10 mouse cellular contexts compared by ENCODE assay signal in the genomic region with DNA sequence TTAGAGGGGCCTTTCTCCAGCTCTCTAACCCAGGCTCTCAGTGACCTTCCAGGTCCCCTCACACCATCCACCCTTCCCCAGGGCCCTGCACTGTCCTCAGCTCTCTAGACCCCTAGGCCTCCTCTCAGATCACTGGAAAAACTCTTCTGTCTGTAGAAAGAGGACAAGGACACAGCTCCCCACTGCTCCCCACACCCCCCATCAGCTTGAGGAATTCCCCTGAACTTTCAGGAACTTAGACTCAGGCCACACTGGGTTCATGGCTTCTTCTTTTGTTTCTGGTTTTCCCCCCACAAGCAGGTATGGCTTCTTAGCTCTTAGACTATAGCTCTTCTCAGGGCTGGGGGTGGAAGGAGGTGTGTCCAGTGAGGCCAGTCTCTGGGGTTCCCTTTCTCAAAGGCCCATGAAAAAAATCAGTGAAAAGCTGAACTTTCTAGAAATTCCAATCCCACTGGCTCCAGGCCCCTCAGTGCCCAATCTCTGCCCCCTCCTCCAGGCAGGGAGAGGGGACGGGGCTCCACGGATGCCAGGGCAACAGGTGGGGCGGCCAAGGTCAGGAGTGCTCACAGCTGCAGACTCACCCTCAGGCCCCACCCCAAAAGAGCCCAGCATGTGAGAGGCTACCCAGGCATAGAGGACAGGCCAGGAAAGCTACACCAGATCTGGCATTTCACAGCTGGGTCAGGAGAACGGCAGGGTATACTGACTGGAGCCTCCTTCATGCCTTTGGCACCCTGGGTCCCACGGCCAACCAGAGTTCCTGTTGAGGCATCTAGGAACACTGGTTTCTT. TPM values are rescaled to one million over a fixed set of nuclear protein-coding genes. Genes with fewer than 3 reads are reported as not detected.
DNase-seq lines count a peak whose midpoint lies in the region; ATAC-seq and TF ChIP-seq lines count a peak whose summit lies in the region.
"Had no signal": no experiment of that assay in that cellular context is flagged by ENCODE, and none has a peak within 500 bp of the region (broad histone marks: within the 10 kb centered on the region; RNA-seq: fewer than 3 reads in every experiment).

No protein-coding gene starts in this region.

- no peaks in the 10 kb centered on the region for H3K9me3 ChIP-seq in liver, postnatal 0 days (ENCODE audit: low read length)
- H3K9me3 ChIP-seq in liver, embryonic 15.5 days (replicated peaks): no peaks in the 10 kb centered on the region

- no peak overlapping the region for H3K9ac ChIP-seq in liver, adult 2 months (ENCODE audit: low read depth, low read length)
- no peak overlapping the region for H3K9ac ChIP-seq in liver, postnatal 0 days (replicated peaks)
- no peak overlapping the region for H3K9ac ChIP-seq in liver, embryonic 15.5 days

- H3K27me3 ChIP-seq in liver, adult 2 months (ENCODE audit: control insufficient read depth, insufficient read depth, low read length): no peaks in the 10 kb centered on the region
- H3K27me3 ChIP-seq in liver, postnatal 0 days (ENCODE audit: insufficient read depth, low read length): no peaks in the 10 kb centered on the region
- H3K27me3 ChIP-seq in liver, embryonic 15.5 days: no peaks in the 10 kb centered on the region

- no peak overlapping the region for H3K4me3 ChIP-seq in liver, adult 2 months (ENCODE audit: insufficient read depth, low read depth, low read length)
- H3K4me3 ChIP-seq in liver, postnatal 0 days (ENCODE audit: low read depth, low read length): no peak overlapping the region
- H3K4me3 ChIP-seq in bone marrow, adult 2 months (replicated peaks; ENCODE audit: control insufficient read depth, low read depth, low read length): no peak overlapping the region
- H3K4me3 ChIP-seq in liver, embryonic 15.5 days (replicated peaks): no peak overlapping the region

- no peak for ATAC-seq in liver, postnatal 0 days
- ATAC-seq in liver, embryonic 15.5 days (ENCODE audit: insufficient read depth): no peak

- peak; percentile 41 for DNase-seq in adrenal gland, postnatal 14 days
- DNase-seq in adrenal gland, adult 18-20 months (ENCODE audit: low spot score in 2 of 2): no peak
- DNase-seq in liver, adult 2 months (ENCODE audit: extremely low read depth, low read depth, low spot score): no peak
- no peak for DNase-seq in liver, postnatal 0 days
- DNase-seq in retina, embryonic 14.5 days (ENCODE audit: low spot score): no peak
- no peak for DNase-seq in c-Kit-positive CD71-positive TER-119-positive erythroid progenitor cells, embryonic 14.5 days (ENCODE audit: low spot score)
- DNase-seq: cerebellum, adult 18-20 months; heart, adult 18-20 months had no signal

- peaks cover 64% of the 10 kb centered on the region for H3K79me2 ChIP-seq in liver, adult 2 months (ENCODE audit: control insufficient read depth, insufficient read depth, low read length)

- no peak for TF ChIP-seq EP300 in liver, postnatal 0 days (IDR thresholded peaks at IDR 0.05; ENCODE audit: low read depth)

- TF ChIP-seq CTCF in liver, adult 2 months (IDR thresholded peaks at IDR 0.05; ENCODE audit: low read depth, low read length): no peak
- no peak for TF ChIP-seq CTCF in liver, postnatal 0 days (IDR thresholded peaks at IDR 0.05; ENCODE audit: low read depth)
- TF ChIP-seq CTCF in bone marrow, adult 2 months (IDR thresholded peaks at IDR 0.05; ENCODE audit: control insufficient read depth, insufficient read depth, low read length): no peak

- TF ChIP-seq POLR2A in liver, adult 2 months (IDR thresholded peaks at IDR 0.05; ENCODE audit: extremely low read depth, insufficient read depth, low read length): no peak
- no peak for TF ChIP-seq POLR2A in bone marrow, adult 2 months (IDR thresholded peaks at IDR 0.05; ENCODE audit: borderline replicate concordance, control insufficient read depth, low read depth, low read length)

- no peak overlapping the region for H3K4me2 ChIP-seq in liver, postnatal 0 days (ENCODE audit: low read depth, low read length)
- H3K4me2 ChIP-seq in liver, embryonic 15.5 days: no peak overlapping the region

- H3K27ac ChIP-seq in liver, adult 2 months (replicated peaks; ENCODE audit: insufficient read depth, low read depth, low read length): peak overlapping the region; percentile 30
- H3K27ac ChIP-seq in liver, postnatal 0 days (ENCODE audit: low read depth): no peak overlapping the region
- H3K27ac ChIP-seq in bone marrow, adult 2 months (ENCODE audit: control insufficient read depth, insufficient read depth, low read depth, low read length, poor library complexity): peak overlapping the region; percentile 53; the same call in 1 of the 2 replicates
- peak overlapping the region; percentile 19; the same call in 1 of the 2 replicates for H3K27ac ChIP-seq in liver, embryonic 15.5 days (replicated peaks)

- peaks cover 37% of the 10 kb centered on the region for H3K4me1 ChIP-seq in liver, adult 2 months (ENCODE audit: control insufficient read depth, insufficient read depth, low read length)
- H3K4me1 ChIP-seq in liver, postnatal 0 days (ENCODE audit: insufficient read depth): peaks cover 60% of the 10 kb centered on the region
- peaks cover 9% of the 10 kb centered on the region for H3K4me1 ChIP-seq in bone marrow, adult 2 months (ENCODE audit: control insufficient read depth, insufficient read depth, low read length)
- peaks cover 66% of the 10 kb centered on the region for H3K4me1 ChIP-seq in liver, embryonic 15.5 days (replicated peaks)

- no peaks in the 10 kb centered on the region for H3K36me3 ChIP-seq in liver, adult 2 months (ENCODE audit: control insufficient read depth, insufficient read depth, low read length)
- no peaks in the 10 kb centered on the region for H3K36me3 ChIP-seq in liver, postnatal 0 days (replicated peaks; ENCODE audit: insufficient read depth, low read length)
- no peaks in the 10 kb centered on the region for H3K36me3 ChIP-seq in liver, embryonic 15.5 days (replicated peaks)

- 66% methylated on average over 5 of the region's 5 CpGs for WGBS in liver, adult 2 months
- WGBS in liver, postnatal 0 days (ENCODE audit: insufficient replicate concordance): 68% methylated on average over 5 of the region's 5 CpGs
- WGBS in bone marrow, adult 2 months: 63% methylated on average over 5 of the region's 5 CpGs
- 67% methylated on average over 5 of the region's 5 CpGs for WGBS in liver, embryonic 15.5 days (ENCODE audit: insufficient replicate concordance)

RNA-seq across cellular contexts. Expression of a gene that starts 21.5 kb away (rescaled TPM):
- 21.7 and 28.3 TPM in 2 replicates for total RNA-seq in adrenal gland, postnatal 14 days (2021)
- 10 to 100 TPM; 24.5 to 25.2 TPM for total RNA-seq in adrenal gland, adult 18-20 months (2021)
- 17.6 and 22.1 TPM in 2 replicates for total RNA-seq in liver, adult 2 months (2014; rRNA removed)
- polyA plus RNA-seq in liver, adult 2 months (2012; rRNA removed): 25.1 and 26.0 TPM in 2 replicates
- 5.4 and 6.3 TPM in 2 replicates for polyA plus RNA-seq in liver, postnatal 0 days (2015; fragmentation: Nextera tagmentation; extraction: Ambion mirVana)
- 11.0 and 18.8 TPM in 2 replicates for polyA plus RNA-seq in bone marrow, adult 2 months (2011; ENCODE audit: insufficient read depth, insufficient read length, low replicate concordance, missing spikeins)
- polyA plus RNA-seq in liver, embryonic 15.5 days (2015; fragmentation: Nextera tagmentation; extraction: Ambion mirVana): 4.7 and 5.8 TPM in 2 replicates

RNA-seq across cellular contexts. Expression of a gene that starts 36.8 kb away (rescaled TPM):
- 5.0 and 7.9 TPM in 2 replicates for total RNA-seq in adrenal gland, postnatal 14 days (2021)
- total RNA-seq in adrenal gland, adult 18-20 months (2021): 1 to 10 TPM; 6.5 to 8.2 TPM
- total RNA-seq in liver, adult 2 months (2014; rRNA removed): 0.09 and 0.40 TPM in 2 replicates
- polyA plus RNA-seq in liver, adult 2 months (2012; rRNA removed): 0.61 and 0.82 TPM in 2 replicates
- polyA plus RNA-seq in liver, postnatal 0 days (2015; fragmentation: Nextera tagmentation; extraction: Ambion mirVana): 0.25 and 0.35 TPM in 2 replicates
- 0.68 and 1.3 TPM in 2 replicates for polyA plus RNA-seq in bone marrow, adult 2 months (2011; ENCODE audit: insufficient read depth, insufficient read length, low replicate concordance, missing spikeins)
- polyA plus RNA-seq in liver, embryonic 15.5 days (2015; fragmentation: Nextera tagmentation; extraction: Ambion mirVana): 0.48 and 0.50 TPM in 2 replicates
